Mouse (Mus musculus): ENCODE data around the gene Myh7. TPM values are rescaled to one million over a fixed set of nuclear protein-coding genes. Genes with fewer than 3 reads are reported as not detected.

Myh7 gene
- polyA plus RNA-seq, 1 experiment from 2014 or later = 0.83 TPM

DNA sequence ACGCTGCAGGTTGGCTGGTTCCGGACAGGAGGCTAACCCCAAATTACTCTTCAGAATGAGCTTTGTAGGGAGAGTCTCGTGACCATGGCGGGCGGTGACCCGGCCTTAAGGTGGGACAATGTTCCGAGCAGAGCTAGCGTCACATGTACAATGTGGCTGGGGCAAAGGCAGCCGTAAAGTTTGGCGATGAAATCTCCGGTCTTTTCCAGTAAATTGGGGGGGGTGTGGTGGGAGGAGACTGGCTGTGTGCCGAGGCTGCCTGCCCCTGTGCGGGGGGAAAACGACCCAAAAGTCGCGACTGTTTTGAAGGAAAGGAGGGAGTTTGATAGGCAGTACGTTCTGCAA is 21.3 kb upstream of the Myh7 start:
- H3K9ac ChIP-seq = peak overlapping the region; percentile 74
- H3K27me3 ChIP-seq (replicated peaks) = no peaks in the 10 kb centered on the region
- WGBS = under 1% methylated on average over 17 of the region's 17 CpGs
- peak overlapping the region; percentile 75 for H3K27ac ChIP-seq
- ATAC-seq = no peak
- peak overlapping the region; percentile 69 for H3K4me3 ChIP-seq (replicated peaks)
- no peaks in the 10 kb centered on the region for H3K9me3 ChIP-seq
- H3K36me3 ChIP-seq = 0 out of 2 replicates have a peak, but pooled peaks cover 5% of the 10 kb centered on the region
- H3K4me2 ChIP-seq (replicated peaks) = peak overlapping the region; percentile 66
- H3K4me1 ChIP-seq (replicated peaks) = no peaks in the 10 kb centered on the region

DNA sequence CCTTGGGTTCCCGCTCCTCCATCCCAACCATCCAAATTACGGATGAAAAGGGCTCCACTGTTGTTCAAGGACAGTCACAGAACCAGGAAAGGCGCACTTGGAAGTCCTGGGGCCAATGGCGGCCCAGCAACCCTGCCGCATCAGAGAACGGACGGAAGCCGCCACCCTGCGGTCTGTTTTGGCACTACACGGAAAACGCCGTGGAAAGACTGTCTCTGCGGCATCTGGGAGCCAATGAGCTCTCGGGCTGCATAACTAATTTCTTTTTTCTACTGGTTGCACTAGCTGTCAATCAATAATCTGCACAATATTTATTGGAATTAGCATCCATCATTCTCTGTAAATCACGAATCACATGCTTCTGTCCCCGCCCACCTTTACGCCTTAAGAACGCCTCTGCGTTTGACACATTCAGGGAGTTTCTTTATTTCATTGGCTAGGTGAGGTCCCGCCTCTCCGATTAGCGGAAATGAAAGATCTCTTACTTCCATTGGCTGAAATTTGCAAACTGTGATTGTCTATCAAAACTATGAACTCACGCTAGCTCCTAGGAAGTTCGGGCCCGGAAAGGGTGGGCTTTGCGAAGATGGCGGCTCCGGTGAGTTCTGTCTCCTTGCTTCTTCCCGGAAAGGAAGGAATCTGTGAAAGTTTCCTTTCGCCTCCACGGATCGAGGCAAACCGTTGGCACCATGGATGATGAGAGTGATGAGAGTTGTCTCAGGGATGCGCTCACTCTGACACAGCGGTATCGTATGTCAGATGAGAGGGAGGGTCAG is 20.8 kb upstream of the Myh7 start, which contains the start of gene Ngdn:
Gene Ngdn, plus strand, starts transcription at position 464 of the 776 bp plus-strand sequence.
- Histone ChIP-seq H3K27ac (peak within 1 kb of the TSS; percentile 92), H3K36me3 (0 out of 2 replicates have a peak, but pooled peaks cover 5% of the 10 kb centered on the region), H3K4me3 (replicated peaks) (peak within 1 kb of the TSS; percentile 69), H3K9me3 (no peaks in the 10 kb centered on the region), H3K4me2 (replicated peaks) (peak within 1 kb of the TSS; percentile 85), H3K27me3 (replicated peaks) (no peaks in the 10 kb centered on the region), H3K4me1 (replicated peaks) (no peaks in the 10 kb centered on the region), H3K9ac (peak within 1 kb of the TSS; percentile 74)
- peak; percentile 98 for ATAC-seq
- WGBS = under 1% methylated on average over 36 of the region's 36 CpGs

DNA sequence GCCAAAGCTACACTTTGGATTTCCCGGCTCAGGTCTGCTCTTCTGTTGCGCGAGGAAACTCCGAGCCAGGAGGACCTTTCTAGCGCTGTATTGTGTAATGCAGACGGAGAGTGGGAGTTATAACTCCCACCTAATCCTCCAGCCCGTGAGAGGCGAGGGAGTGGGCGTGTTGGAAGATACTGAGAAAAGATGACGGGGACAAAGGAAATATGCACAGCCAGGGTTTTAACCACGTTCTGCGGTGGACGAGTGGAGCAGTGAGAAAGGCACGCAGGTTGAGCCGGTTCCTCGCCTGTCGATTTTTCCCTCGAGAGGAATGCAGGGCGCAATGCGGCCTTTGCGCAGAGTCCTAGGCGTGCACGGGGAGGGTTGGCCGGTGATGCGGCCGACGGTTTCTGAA is 20.2 kb upstream of the Myh7 start:
- H3K27ac ChIP-seq = peak overlapping the region; percentile 92
- H3K4me1 ChIP-seq (replicated peaks) = no peaks in the 10 kb centered on the region
- ATAC-seq = peak; percentile 73
- H3K4me2 ChIP-seq (replicated peaks) = peak overlapping the region; percentile 85
- H3K9me3 ChIP-seq = no peaks in the 10 kb centered on the region
- H3K27me3 ChIP-seq (replicated peaks) = no peaks in the 10 kb centered on the region
- 0 out of 2 replicates have a peak, but pooled peaks cover 5% of the 10 kb centered on the region for H3K36me3 ChIP-seq
- H3K9ac ChIP-seq = peak overlapping the region; percentile 68
- peak overlapping the region; percentile 53 for H3K4me3 ChIP-seq (replicated peaks)
- WGBS = under 1% methylated on average over 27 of the region's 27 CpGs

DNA sequence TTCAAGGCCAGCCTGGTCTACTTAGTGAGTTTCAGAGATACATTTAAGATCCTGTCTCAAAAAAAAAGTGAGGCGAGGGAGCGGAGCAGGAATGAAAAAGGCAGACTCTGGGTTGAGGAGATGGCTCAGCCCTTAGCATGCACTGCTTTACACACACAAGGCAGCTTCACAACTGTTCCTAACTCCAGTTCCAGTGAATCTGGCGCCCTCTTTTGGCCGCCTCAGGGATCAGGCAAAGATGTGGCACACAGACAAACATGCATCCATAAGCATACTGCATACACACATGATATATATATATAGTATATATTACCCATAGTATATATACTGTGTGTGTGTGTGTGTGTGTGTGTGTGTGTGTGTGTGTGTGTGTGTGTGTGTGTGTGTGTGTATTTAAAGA is 16.7 kb upstream of the Myh7 start:
- no peak for ATAC-seq
- Histone ChIP-seq H3K36me3 (no peaks in the 10 kb centered on the region), H3K4me1 (replicated peaks) (no peaks in the 10 kb centered on the region), H3K9ac (no peak overlapping the region), H3K9me3 (no peaks in the 10 kb centered on the region), H3K27ac (no peak overlapping the region), H3K27me3 (replicated peaks) (no peaks in the 10 kb centered on the region), H3K4me2 (replicated peaks) (no peak overlapping the region), H3K4me3 (replicated peaks) (no peak overlapping the region)
- 61% methylated on average over 4 of the region's 4 CpGs for WGBS

DNA sequence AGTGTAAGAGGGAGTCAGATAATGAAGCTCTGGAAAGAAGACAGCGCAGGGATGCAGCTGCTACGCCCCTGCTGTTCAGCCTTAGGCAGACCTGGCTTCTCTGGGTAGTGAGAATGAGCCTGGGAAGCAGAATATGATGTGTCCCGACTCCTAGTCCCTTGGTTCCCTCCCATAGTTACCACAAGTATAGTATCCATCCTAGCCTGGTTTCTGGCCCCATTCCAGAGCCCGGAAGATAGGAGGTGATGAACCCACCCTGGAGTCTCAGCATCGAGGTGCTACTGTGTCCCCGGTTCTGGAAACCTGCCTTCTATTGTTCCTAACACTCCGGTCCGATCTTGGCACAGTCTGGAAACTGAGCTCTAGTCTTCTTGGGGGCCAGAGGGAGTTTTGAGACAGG is 14.0 kb upstream of the Myh7 start:
- Histone ChIP-seq H3K27ac (no peak overlapping the region), H3K36me3 (no peaks in the 10 kb centered on the region), H3K4me2 (replicated peaks) (no peak overlapping the region), H3K9ac (no peak overlapping the region), H3K27me3 (replicated peaks) (no peaks in the 10 kb centered on the region), H3K4me1 (replicated peaks) (peaks cover 12% of the 10 kb centered on the region; the same call in 1 of the 2 replicates), H3K4me3 (replicated peaks) (no peak overlapping the region), H3K9me3 (no peaks in the 10 kb centered on the region)
- 80% methylated on average over 8 of the region's 8 CpGs for WGBS
- ATAC-seq = no peak

GRCm38 (mm10) chr14:55007120-55007908 is 12.9 kb upstream of the Myh7 start:
- H3K27me3 ChIP-seq (replicated peaks) = no peaks in the 10 kb centered on the region

DNA sequence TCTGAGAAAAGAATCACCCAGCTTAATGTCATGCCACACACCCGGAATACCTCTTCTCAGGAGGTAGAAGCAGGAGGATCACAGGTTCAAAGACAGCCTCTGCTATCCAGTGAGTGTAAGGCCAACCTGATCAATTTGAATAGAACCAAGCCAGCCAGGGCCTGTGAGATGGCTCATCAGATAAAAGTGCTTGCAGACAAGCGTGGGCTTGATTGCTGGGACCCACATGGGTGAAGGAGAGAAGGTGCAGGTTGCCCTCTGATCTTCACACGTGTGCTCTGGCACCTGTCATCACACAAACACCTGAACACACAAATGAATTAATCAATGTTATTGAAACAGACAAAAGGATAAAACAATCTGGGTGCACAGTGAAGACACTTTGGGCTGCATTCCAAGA is 12.1 kb upstream of the Myh7 start:
- Histone ChIP-seq H3K9ac (no peak overlapping the region), H3K36me3 (no peaks in the 10 kb centered on the region), H3K27ac (no peak overlapping the region), H3K4me1 (replicated peaks) (peaks cover 12% of the 10 kb centered on the region; the same call in 1 of the 2 replicates), H3K27me3 (replicated peaks) (no peaks in the 10 kb centered on the region), H3K4me3 (replicated peaks) (no peak overlapping the region), H3K9me3 (no peaks in the 10 kb centered on the region), H3K4me2 (replicated peaks) (no peak overlapping the region)
- ATAC-seq = no peak
- WGBS = 64% methylated on average over 3 of the region's 3 CpGs

More at GRCm38 (mm10) chr14:55007120-55007908, 12.9 kb upstream of the Myh7 start:
- H3K27ac ChIP-seq = no peak overlapping the region
- no peak overlapping the region for H3K4me2 ChIP-seq (replicated peaks)
- H3K9ac ChIP-seq = no peak overlapping the region
- no peak overlapping the region for H3K4me3 ChIP-seq (replicated peaks)
- H3K36me3 ChIP-seq = no peaks in the 10 kb centered on the region
- 81% methylated on average over 9 of the region's 9 CpGs for WGBS
- peak; percentile 68 for ATAC-seq
- H3K4me1 ChIP-seq (replicated peaks) = peaks cover 12% of the 10 kb centered on the region; the same call in 1 of the 2 replicates
- no peaks in the 10 kb centered on the region for H3K9me3 ChIP-seq

DNA sequence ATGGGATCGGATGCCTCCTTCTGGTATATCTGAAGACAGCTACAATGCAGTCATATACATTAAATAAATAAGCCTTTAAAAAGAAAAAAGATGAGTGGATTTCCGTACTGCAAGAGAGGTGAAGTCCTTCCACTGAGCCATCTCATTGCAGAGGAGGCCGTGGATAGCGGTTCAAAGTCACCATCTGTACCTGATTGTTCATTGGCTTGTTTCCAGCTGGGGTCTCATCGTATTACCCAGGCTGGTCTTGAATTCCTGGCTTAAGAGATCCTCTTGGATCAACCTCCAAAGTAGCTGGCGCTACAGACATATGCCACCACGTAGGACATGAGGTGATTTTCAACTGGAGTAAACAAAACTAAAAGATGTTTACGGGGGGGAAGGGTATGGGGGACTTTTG is 11.5 kb upstream of the Myh7 start:
- ATAC-seq = no peak
- WGBS = 85% methylated on average over 8 of the region's 8 CpGs

GRCm38 (mm10) chr14:55005506-55005905 is 11.1 kb upstream of the Myh7 start:
- H3K9me3 ChIP-seq = no peaks in the 10 kb centered on the region
- H3K4me3 ChIP-seq (replicated peaks) = no peak overlapping the region
- ATAC-seq = no peak
- H3K9ac ChIP-seq = no peak overlapping the region
- no peaks in the 10 kb centered on the region for H3K27me3 ChIP-seq (replicated peaks)
- H3K4me2 ChIP-seq (replicated peaks) = no peak overlapping the region
- H3K4me1 ChIP-seq (replicated peaks) = peaks cover 12% of the 10 kb centered on the region; the same call in 1 of the 2 replicates
- WGBS = 81% methylated on average over 2 of the region's 2 CpGs
- H3K36me3 ChIP-seq = no peaks in the 10 kb centered on the region
- no peak overlapping the region for H3K27ac ChIP-seq

More for the DNA sequence above, 11.5 kb upstream of the Myh7 start:
- Histone ChIP-seq H3K27me3 (replicated peaks) (no peaks in the 10 kb centered on the region), H3K4me2 (replicated peaks) (no peak overlapping the region), H3K27ac (no peak overlapping the region), H3K4me1 (replicated peaks) (peaks cover 12% of the 10 kb centered on the region; the same call in 1 of the 2 replicates), H3K4me3 (replicated peaks) (no peak overlapping the region), H3K36me3 (no peaks in the 10 kb centered on the region), H3K9me3 (no peaks in the 10 kb centered on the region), H3K9ac (no peak overlapping the region)

GRCm38 (mm10) chr14:55003878-55004855 is 9.7 kb upstream of the Myh7 start:
- 70% methylated on average over 18 of the region's 18 CpGs for WGBS
- H3K4me3 ChIP-seq (replicated peaks) = no peak overlapping the region
- H3K27me3 ChIP-seq (replicated peaks) = no peaks in the 10 kb centered on the region
- H3K4me2 ChIP-seq (replicated peaks) = 0 out of 2 replicates have a peak overlapping the region, but pooled peaks have one; percentile 3
- H3K27ac ChIP-seq = no peak overlapping the region
- H3K9me3 ChIP-seq = no peaks in the 10 kb centered on the region
- peak; percentile 32; the same call in 1 of the 2 replicates for ATAC-seq
- H3K4me1 ChIP-seq (replicated peaks) = peaks cover 12% of the 10 kb centered on the region; the same call in 1 of the 2 replicates
- H3K9ac ChIP-seq = no peak overlapping the region
- H3K36me3 ChIP-seq = no peaks in the 10 kb centered on the region

DNA sequence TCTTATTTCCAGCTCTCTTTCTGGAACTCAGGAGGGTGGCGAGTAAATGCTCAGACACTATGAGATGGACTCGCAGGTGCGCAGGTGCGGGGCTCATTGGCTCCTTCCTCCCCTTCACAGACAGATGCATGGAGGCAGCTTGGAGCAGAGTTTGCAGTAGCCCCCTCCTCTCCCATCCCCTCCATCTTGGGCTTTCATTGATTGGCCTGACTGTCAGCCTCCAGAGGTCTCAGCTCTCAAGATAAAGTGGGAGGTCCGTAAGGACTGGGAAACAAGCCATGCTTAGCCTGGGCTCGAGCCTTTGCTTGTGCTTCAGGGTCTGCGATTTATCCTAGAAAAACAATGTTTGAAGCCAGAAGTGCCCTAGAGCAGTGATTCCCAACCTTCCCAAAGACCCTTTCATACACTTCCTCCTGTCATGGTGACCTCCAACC is 8.3 kb upstream of the Myh7 start:
- Histone ChIP-seq H3K9me3 (no peaks in the 10 kb centered on the region), H3K4me3 (replicated peaks) (no peak overlapping the region), H3K4me1 (replicated peaks) (peaks cover 12% of the 10 kb centered on the region; the same call in 1 of the 2 replicates), H3K36me3 (no peaks in the 10 kb centered on the region), H3K4me2 (replicated peaks) (no peak overlapping the region), H3K27me3 (replicated peaks) (no peaks in the 10 kb centered on the region), H3K9ac (no peak overlapping the region), H3K27ac (no peak overlapping the region)
- no peak for ATAC-seq
- 58% methylated on average over 7 of the region's 7 CpGs for WGBS

Measured in intestine, embryonic 15.5 days (tissue).